Mouse (Mus musculus) embryonic facial prominence, embryonic 14.5 days (tissue): ENCODE measurements around the gene Chd5. TPM values are rescaled to one million over a fixed set of nuclear protein-coding genes. Genes with fewer than 3 reads are reported as not detected.

Experiments used
- ATAC-seq: fragments of 200-750 bp; cut with Nextera tagmentation; 2 replicates; pipeline ENCODE4 v1.8.0; 2017; ENCODE audit warnings: low read depth, moderate number of reproducible peaks, moderate TSS enrichment
- DNase-seq: peaks from one replicate; pipeline ENCODE4 v3.0.0-alpha.2; 2015; ENCODE audit warnings: low spot score
- H3K27ac ChIP-seq: fragments of 300-500 bp; sonication (generic); replicated peaks from 2 replicates; pipeline ENCODE4 v1.5.1; 2014; ENCODE audit warnings: low read depth, mild to moderate bottlenecking, low read length, moderate library complexity
- H3K27me3 ChIP-seq: fragments of 300-500 bp; sonication (generic); replicated peaks from 2 replicates; pipeline ENCODE4 v1.6.1; 2014; ENCODE audit warnings: low read length; ENCODE audit not compliant: control insufficient read depth, insufficient read depth
- H3K36me3 ChIP-seq: fragments of 300-500 bp; sonication (generic); 2 replicates; pipeline ENCODE4 v1.6.1; 2014; ENCODE audit warnings: low read length, mixed read lengths; ENCODE audit not compliant: control insufficient read depth, insufficient read depth
- H3K4me1 ChIP-seq: fragments of 300-500 bp; sonication (generic); 2 replicates; pipeline ENCODE4 v1.6.1; 2014; ENCODE audit warnings: antibody characterized with exemption, low read length; ENCODE audit not compliant: control insufficient read depth, insufficient read depth
- H3K4me2 ChIP-seq: fragments of 300-500 bp; sonication (generic); 2 replicates; pipeline ENCODE4 v1.6.1; 2014; ENCODE audit warnings: low read depth, mild to moderate bottlenecking, low read length, moderate library complexity, mixed read lengths
- H3K4me3 ChIP-seq: fragments of 300-500 bp; sonication (generic); 2 replicates; pipeline ENCODE4 v1.5.1; 2014; ENCODE audit warnings: low read depth, mild to moderate bottlenecking, low read length
- H3K9ac ChIP-seq: fragments of 300-500 bp; sonication (generic); 2 replicates; pipeline ENCODE4 v1.6.1; 2014; ENCODE audit warnings: low read depth, mild to moderate bottlenecking, low read length, moderate library complexity, mixed read lengths
- H3K9me3 ChIP-seq: fragments of 300-500 bp; sonication (generic); 2 replicates; pipeline ENCODE4 v1.6.1; 2016; ENCODE audit warnings: low read length; ENCODE audit not compliant: control insufficient read depth
- WGBS: fragments of 180-500 bp; shearing (Covaris S2); extraction: QIAGEN DNeasy Blood & Tissue Kit; methylation state at CpG from one replicate; pipeline ENCODE4 v1.1.7; 2014; 5-methylcytosine and 5-hydroxymethylcytosine counted together
- polyA plus RNA-seq: library from polyadenylated mRNA; unstranded; fragments of >200 nt; fragmentation: Nextera tagmentation; extraction: Ambion mirVana; gene quantifications from 2 replicates; pipeline ENCODE4 v1.2.1, GENCODE M21; 2014

The Chd5 gene
- polyA plus RNA-seq, 1 experiment from 2014 or later: 1.4 TPM

DNA sequence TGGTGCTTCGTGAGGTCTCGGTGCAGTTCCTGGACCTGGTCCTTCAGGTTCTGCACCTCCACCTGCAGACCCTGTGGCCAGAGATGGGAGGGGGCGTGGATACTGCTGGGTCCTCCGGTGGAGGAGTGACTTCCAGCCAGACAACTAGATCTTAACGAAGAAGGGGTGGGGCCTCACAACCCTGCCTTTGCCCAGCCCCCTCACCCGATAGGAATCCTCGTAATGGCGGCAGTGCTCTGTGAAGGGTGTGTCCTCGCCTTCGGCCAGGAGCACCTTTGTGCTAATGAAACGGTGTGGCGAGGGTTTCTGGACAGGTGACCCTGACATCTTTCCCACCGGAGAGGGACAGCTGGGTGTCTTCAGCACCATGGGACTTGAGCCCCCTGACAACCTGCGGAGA lies 26.3 kb upstream of the Chd5 start:
- ATAC-seq (no peak), DNase-seq (no peak)
- 4% methylated on average over 14 of the region's 14 CpGs for WGBS
- Histone ChIP-seq H3K27ac (no peak overlapping the region), H3K9me3 (no peaks in the 10 kb centered on the region), H3K9ac (no peak overlapping the region; the same call in 1 of the 2 replicates), H3K4me1 (peaks cover 9% of the 10 kb centered on the region), H3K36me3 (no peaks in the 10 kb centered on the region), H3K27me3 (peaks cover 64% of the 10 kb centered on the region), H3K4me3 (peak overlapping the region; percentile 12; the same call in 1 of the 2 replicates), H3K4me2 (peak overlapping the region; percentile 65; the same call in 1 of the 2 replicates)

DNA sequence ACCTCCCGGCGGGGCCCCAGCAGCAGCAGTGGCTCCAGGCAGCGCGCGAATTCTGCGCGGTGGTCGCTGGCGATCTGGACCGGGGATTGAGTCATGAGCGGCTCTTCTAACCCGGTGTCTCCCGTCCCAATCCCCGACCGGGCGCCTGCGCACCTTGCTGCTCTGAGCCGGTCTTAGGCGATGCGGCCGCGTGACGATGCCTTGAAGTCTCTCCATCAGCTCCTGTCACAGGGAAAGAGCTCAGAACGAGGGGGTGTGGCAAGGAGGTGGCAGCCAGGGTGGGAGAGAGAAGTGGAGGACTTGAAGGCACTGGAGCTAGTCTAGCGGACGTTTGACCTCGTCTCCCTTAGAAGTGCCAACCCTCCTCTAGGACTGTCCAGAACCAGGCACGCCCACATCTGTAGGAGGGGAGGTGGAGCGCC lies 25.2 kb upstream of the Chd5 start:
- DNase-seq (no peak), ATAC-seq (peak; percentile 41; the same call in 1 of the 2 replicates)
- WGBS: 3% methylated on average over 21 of the region's 29 CpGs

DNA sequence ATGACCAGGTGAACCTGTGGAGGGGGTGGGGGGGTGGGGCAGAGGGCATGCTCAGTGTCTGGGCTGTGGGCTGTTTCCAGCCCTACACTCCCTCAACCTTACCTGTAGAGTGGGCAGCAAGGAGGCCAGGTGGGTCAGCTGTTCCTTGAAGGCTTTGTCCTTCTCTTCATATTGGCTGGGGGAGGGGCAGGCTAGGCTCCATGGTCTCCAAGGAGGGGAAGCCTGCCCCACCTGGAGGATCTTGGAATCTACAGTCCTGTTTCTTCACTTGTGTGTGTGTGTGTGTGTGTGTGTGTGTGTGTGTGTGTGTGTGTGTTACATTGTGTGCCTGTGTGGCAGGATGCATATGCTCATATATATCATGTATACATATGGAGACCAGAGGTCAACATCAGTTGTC lies 24.5 kb upstream of the Chd5 start:
- H3K4me3 ChIP-seq: no peak overlapping the region; the same call in 1 of the 2 replicates
- H3K36me3 ChIP-seq: no peaks in the 10 kb centered on the region
- ATAC-seq: no peak
- H3K9ac ChIP-seq: no peak overlapping the region
- no peak for DNase-seq
- peaks cover 82% of the 10 kb centered on the region for H3K27me3 ChIP-seq
- H3K4me2 ChIP-seq: peak overlapping the region; percentile 65; the same call in 1 of the 2 replicates
- no peaks in the 10 kb centered on the region for H3K9me3 ChIP-seq
- H3K4me1 ChIP-seq: peaks cover 9% of the 10 kb centered on the region
- H3K27ac ChIP-seq: no peak overlapping the region

More for the DNA sequence above, 25.2 kb upstream of the Chd5 start:
- Histone ChIP-seq H3K4me2 (peak overlapping the region; percentile 65), H3K36me3 (no peaks in the 10 kb centered on the region), H3K9ac (peak overlapping the region; percentile 57), H3K9me3 (no peaks in the 10 kb centered on the region), H3K27ac (no peak overlapping the region), H3K4me3 (peak overlapping the region; percentile 35), H3K4me1 (peaks cover 9% of the 10 kb centered on the region), H3K27me3 (peaks cover 75% of the 10 kb centered on the region)

DNA sequence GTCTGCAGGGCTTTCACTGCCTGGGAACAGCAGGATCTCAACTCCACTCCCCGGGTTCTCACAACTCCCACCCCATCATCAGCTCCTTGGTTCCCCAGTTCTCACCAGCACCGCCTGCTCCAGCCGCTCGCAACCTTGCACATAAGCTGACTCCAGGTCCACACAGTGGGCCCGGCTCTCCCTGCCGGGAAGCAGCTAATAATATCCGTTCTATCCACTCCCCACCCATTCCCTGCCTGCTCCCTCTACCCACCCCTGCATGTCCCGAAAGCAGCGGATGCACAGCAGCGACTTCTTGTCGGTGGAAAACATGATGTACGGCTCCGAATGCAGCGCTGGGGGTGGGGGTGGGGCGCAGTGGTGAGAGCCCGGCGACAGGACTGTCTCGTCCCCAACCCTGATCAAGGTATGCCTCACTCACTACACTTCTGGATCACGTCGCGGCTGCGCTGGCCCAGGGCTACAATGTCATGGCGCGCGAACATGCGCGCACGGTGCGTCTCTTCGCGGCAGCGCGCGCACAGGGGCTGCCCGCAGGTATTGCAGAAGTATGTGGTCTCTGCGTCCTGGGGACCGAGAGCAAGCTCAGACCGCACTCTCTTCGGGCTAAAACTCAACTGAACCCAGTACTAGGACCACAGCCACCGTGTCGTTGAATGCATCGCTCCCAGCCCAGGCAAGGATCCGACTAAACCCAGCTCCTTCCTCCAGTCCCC lies 22.8 kb upstream of the Chd5 start:
- Histone ChIP-seq H3K9ac (peak overlapping the region; percentile 34; the same call in 1 of the 2 replicates), H3K4me1 (peaks cover 9% of the 10 kb centered on the region), H3K27me3 (peaks cover 83% of the 10 kb centered on the region), H3K27ac (no peak overlapping the region), H3K36me3 (no peaks in the 10 kb centered on the region), H3K4me2 (peak overlapping the region; percentile 53), H3K9me3 (no peaks in the 10 kb centered on the region), H3K4me3 (peak overlapping the region; percentile 35)
- no peak for DNase-seq
- WGBS: under 1% methylated on average over 43 of the region's 43 CpGs
- no peak for ATAC-seq

DNA sequence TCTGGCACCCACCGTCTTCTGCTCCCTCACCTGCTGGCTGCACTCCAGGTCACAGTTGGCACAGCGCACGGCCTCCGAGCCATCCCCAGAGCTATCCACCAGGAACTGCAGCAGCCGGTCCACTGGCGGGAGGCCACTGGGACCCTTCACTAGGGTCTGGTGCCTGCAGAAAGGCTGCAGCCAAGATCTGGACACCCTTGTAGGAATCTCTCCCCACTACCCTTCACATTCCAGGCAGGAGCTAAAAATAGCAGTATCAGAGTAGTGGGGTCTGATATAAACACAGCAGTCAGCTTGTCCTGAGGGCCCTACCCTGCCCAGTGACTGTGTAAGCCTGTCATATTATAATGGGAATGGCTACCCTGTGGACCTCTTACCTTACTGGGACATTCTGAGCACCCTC lies 20.8 kb upstream of the Chd5 start:
- WGBS: 83% methylated on average over 6 of the region's 6 CpGs
- peaks cover 63% of the 10 kb centered on the region for H3K27me3 ChIP-seq
- DNase-seq (no peak), ATAC-seq (no peak)
- H3K4me1 ChIP-seq: peaks cover 6% of the 10 kb centered on the region; the same call in 1 of the 2 replicates
- H3K4me2 ChIP-seq: no peak overlapping the region
- no peak overlapping the region for H3K9ac ChIP-seq
- H3K4me3 ChIP-seq: no peak overlapping the region
- no peak overlapping the region for H3K27ac ChIP-seq
- H3K36me3 ChIP-seq: no peaks in the 10 kb centered on the region
- no peaks in the 10 kb centered on the region for H3K9me3 ChIP-seq

DNA sequence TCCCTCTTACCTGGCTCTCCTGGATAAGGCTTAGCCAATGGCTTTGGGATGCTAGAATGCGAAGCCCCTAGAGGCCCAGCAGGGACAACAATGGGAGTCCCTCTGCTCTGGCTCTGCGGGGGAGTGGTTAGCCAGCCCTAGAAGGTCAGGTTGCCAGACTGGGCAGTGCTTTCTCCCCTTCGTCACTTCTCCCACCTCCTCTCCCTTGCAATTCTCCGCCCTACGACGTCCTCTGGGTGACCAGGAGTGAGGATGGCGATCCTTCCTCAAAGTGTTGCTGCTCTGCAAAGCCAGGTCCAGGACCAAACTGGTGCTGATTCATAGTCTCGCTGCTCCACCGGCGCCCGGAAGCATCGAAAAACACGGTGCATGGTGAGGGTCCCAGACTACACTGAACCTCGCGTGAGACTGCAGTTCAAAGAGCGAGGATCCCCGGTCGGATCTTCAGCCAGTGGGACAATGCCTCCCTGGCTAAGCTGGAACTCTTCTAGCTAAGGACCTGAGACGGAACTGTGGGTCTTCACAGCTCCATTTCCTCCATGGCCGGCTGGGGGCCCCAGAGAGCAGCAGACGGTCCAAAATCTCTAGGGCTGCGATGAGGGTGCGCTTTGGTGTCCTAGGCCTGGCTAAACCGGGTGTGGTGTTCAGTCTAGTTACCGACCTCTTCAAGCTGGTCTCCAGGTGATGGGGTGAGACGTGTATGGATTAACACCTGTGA lies 19.8 kb upstream of the Chd5 start, which contains the start of gene Rnf207:
Gene Rnf207, minus strand, starts transcription at position 477 of the 718 bp plus-strand sequence.
- H3K27me3 ChIP-seq: peaks cover 53% of the 10 kb centered on the region
- H3K4me2 ChIP-seq: peak within 1 kb of the TSS; percentile 47
- H3K9ac ChIP-seq: no peak within 1 kb of the TSS; the same call in 1 of the 2 replicates
- no peaks in the 10 kb centered on the region for H3K36me3 ChIP-seq
- no peak within 1 kb of the TSS for H3K27ac ChIP-seq
- H3K4me3 ChIP-seq: peak within 1 kb of the TSS; percentile 10; the same call in 1 of the 2 replicates
- no peaks in the 10 kb centered on the region for H3K9me3 ChIP-seq
- WGBS: 4% methylated on average over 26 of the region's 26 CpGs
- no peak for DNase-seq
- ATAC-seq: no peak
- peaks cover under 1% of the 10 kb centered on the region; the same call in 1 of the 2 replicates for H3K4me1 ChIP-seq

DNA sequence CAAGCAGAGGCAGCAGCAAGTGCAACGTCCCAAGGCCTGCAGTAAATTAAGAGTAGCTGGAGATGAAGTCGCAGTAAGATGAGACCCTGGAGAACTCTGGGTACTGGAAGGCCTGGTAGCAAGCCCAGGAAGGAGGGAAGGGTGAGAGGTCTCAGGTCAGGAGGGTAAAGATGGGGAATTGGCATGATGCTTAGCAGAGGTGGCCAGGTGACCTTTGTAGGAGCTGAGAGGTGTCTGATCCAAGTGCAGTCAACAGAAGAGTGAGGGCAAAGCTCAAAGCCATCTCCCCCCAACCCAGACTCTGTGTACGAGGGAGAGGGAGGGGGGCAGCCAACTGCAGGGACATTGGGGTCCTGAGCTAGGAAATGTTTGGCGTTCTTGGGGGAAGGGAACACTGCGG lies 17.0 kb upstream of the Chd5 start:
- no peak overlapping the region for H3K9ac ChIP-seq
- H3K4me1 ChIP-seq: peaks cover 1% of the 10 kb centered on the region; the same call in 1 of the 2 replicates
- ATAC-seq (no peak), DNase-seq (no peak)
- H3K9me3 ChIP-seq: no peaks in the 10 kb centered on the region
- 45% methylated on average over 5 of the region's 5 CpGs for WGBS
- no peak overlapping the region for H3K27ac ChIP-seq
- H3K4me2 ChIP-seq: no peak overlapping the region
- H3K4me3 ChIP-seq: no peak overlapping the region
- H3K27me3 ChIP-seq: peaks cover 26% of the 10 kb centered on the region
- H3K36me3 ChIP-seq: no peaks in the 10 kb centered on the region

DNA sequence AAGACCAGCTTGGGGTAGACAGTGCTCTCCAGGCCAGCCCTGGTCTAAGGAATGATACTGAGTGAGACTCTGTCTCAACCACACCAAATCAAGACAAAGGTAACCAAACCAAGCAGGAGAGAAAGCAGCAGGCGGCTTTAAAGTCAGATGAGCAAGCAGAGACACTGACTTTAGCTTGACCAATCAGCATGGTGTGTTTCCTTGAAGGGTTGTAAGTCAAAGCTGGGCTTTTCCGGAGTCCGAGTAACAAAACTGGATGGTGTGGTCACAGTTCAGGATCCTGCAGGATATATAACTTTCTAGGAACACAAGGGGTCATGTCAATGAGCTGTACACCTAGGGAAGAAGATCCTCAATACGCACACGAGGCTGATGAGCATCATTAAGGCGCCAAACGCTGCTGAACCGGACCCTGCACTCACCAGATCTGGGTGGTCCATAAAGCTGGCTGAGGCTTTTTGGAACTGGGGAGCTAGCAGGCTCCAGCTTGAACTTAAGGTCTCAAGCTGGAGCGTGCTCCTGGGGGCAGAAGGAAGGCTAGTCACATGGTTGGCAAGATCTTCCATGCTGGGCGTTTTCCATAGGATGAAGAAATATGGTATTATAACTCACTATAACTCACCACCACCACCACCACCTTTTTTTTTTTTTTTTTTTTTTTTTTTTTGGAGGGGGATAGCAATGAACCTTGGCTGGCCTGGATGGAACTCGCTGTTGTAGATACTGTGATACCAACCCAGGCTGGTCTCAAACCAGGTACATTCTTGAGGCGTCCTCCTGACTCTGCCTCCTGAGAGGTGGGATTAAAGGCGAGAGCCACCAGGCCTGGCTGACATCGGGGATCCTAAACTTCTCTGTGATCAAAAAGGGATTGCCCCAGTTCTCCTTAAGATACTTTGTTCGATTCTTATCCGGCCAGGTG lies 13.5 kb upstream of the Chd5 start:
- 54% methylated on average over 16 of the region's 16 CpGs for WGBS
- peak; percentile 13; the same call in 1 of the 2 replicates for ATAC-seq
- peak overlapping the region; percentile 46 for H3K4me2 ChIP-seq
- no peak overlapping the region; the same call in 1 of the 2 replicates for H3K27ac ChIP-seq
- H3K27me3 ChIP-seq: no peaks in the 10 kb centered on the region
- H3K4me3 ChIP-seq: peak overlapping the region; percentile 99
- peak overlapping the region; percentile 45; the same call in 1 of the 2 replicates for H3K9ac ChIP-seq
- H3K36me3 ChIP-seq: peaks cover 25% of the 10 kb centered on the region
- no peaks in the 10 kb centered on the region for H3K9me3 ChIP-seq
- peaks cover 12% of the 10 kb centered on the region for H3K4me1 ChIP-seq
- DNase-seq: no peak
